26 mouse cellular contexts compared by ENCODE assay signal in genomic region chr19:54440713-54441112, GRCm38 (mm10).
DNase-seq lines count a peak whose midpoint lies in the region; ATAC-seq and TF ChIP-seq lines count a peak whose summit lies in the region.
"Had no signal": no experiment of that assay in that cellular context is flagged by ENCODE, and none has a peak within 500 bp of the region (broad histone marks: within the 10 kb centered on the region; RNA-seq: fewer than 3 reads in every experiment).

No protein-coding gene starts in this region.

- H3K9me3 ChIP-seq in midbrain, embryonic 14.5 days (ENCODE audit: control insufficient read depth, low read length): no peaks in the 10 kb centered on the region
- no peaks in the 10 kb centered on the region for H3K9me3 ChIP-seq in midbrain, postnatal 0 days (ENCODE audit: low read length)
- H3K9me3 ChIP-seq in neural tube, embryonic 13.5 days: no peaks in the 10 kb centered on the region
- H3K9me3 ChIP-seq in stomach, postnatal 0 days (ENCODE audit: control insufficient read depth, low read length): no peaks in the 10 kb centered on the region
- H3K9me3 ChIP-seq: embryonic facial prominence, embryonic 12.5 days; embryonic facial prominence, embryonic 15.5 days; heart, embryonic 12.5 days; heart, embryonic 15.5 days; hindbrain, embryonic 12.5 days had no signal

- no peak overlapping the region for H3K4me3 ChIP-seq in midbrain, embryonic 14.5 days (replicated peaks; ENCODE audit: low read depth, low read length)
- H3K4me3 ChIP-seq in midbrain, postnatal 0 days (ENCODE audit: low read depth, low read length): no peak overlapping the region
- no peak overlapping the region for H3K4me3 ChIP-seq in neural tube, embryonic 13.5 days
- no peak overlapping the region for H3K4me3 ChIP-seq in stomach, postnatal 0 days (ENCODE audit: low read depth, low read length)
- H3K4me3 ChIP-seq: embryonic facial prominence, embryonic 12.5 days; embryonic facial prominence, embryonic 15.5 days; gastrocnemius, adult 2 months; heart, embryonic 12.5 days; heart, embryonic 15.5 days; hindbrain, embryonic 12.5 days had no signal

- peak; percentile 23 for DNase-seq in heart, adult 11 months
- DNase-seq in heart, postnatal 4 days: no peak
- DNase-seq in midbrain, embryonic 14.5 days: peak; percentile 4
- DNase-seq in midbrain, postnatal 0 days (ENCODE audit: low spot score): no peak
- DNase-seq in stomach, postnatal 0 days (ENCODE audit: low spot score): peak; percentile 14
- no peak for DNase-seq in adipocyte (ENCODE audit: low spot score)
- DNase-seq: adrenal gland, postnatal 10 days; adrenal gland, postnatal 36 days; cerebellum, adult 2 months; cerebellum, adult 9-11 months; cerebellum, postnatal 25 days; forebrain, postnatal 0 days; gastrocnemius, adult 2 months; gastrocnemius, postnatal 14 days; heart, adult 18-20 months; heart, postnatal 10 days; heart, postnatal 36 days had no signal

- no peak overlapping the region for H3K27ac ChIP-seq in midbrain, embryonic 14.5 days (replicated peaks; ENCODE audit: low read depth, low read length)
- H3K27ac ChIP-seq in midbrain, postnatal 0 days (ENCODE audit: low read depth, low read length): no peak overlapping the region
- peak overlapping the region; percentile 15; the same call in 1 of the 2 replicates for H3K27ac ChIP-seq in neural tube, embryonic 13.5 days (replicated peaks)
- no peak overlapping the region for H3K27ac ChIP-seq in stomach, postnatal 0 days (replicated peaks)
- H3K27ac ChIP-seq: embryonic facial prominence, embryonic 12.5 days; embryonic facial prominence, embryonic 15.5 days; gastrocnemius, adult 2 months; heart, embryonic 15.5 days; hindbrain, embryonic 12.5 days had no signal

- ATAC-seq in midbrain, embryonic 14.5 days (ENCODE audit: low FRiP score, low TSS enrichment): no peak
- ATAC-seq in midbrain, postnatal 0 days (ENCODE audit: low FRiP score): no peak
- ATAC-seq in neural tube, embryonic 13.5 days (ENCODE audit: low read depth): peak; percentile 23; the same call in 1 of the 2 replicates
- ATAC-seq in stomach, postnatal 0 days (ENCODE audit: low FRiP score, low TSS enrichment): no peak
- ATAC-seq: activated CD4-positive, CD25-positive, alpha-beta regulatory T cell, adult 4 months; forebrain, embryonic 14.5 days; forebrain, postnatal 0 days; hindbrain, embryonic 16.5 days had no signal

- 77% methylated on average over 2 of the region's 2 CpGs for WGBS in midbrain, embryonic 14.5 days
- WGBS in midbrain, postnatal 0 days: 57% methylated on average over 2 of the region's 2 CpGs
- WGBS in neural tube, embryonic 13.5 days: 8% methylated on average over 2 of the region's 2 CpGs
- WGBS in stomach, postnatal 0 days: 27% methylated on average over 2 of the region's 2 CpGs

- no peak for TF ChIP-seq CTCF in midbrain, postnatal 0 days (IDR thresholded peaks at IDR 0.05)
- no peak for TF ChIP-seq CTCF in stomach, postnatal 0 days (IDR thresholded peaks at IDR 0.05; ENCODE audit: low read depth)

- no peaks in the 10 kb centered on the region for H3K27me3 ChIP-seq in midbrain, embryonic 14.5 days (ENCODE audit: control insufficient read depth, insufficient read depth, low read length)
- H3K27me3 ChIP-seq in midbrain, postnatal 0 days (ENCODE audit: insufficient read depth, low read length): no peaks in the 10 kb centered on the region
- no peaks in the 10 kb centered on the region for H3K27me3 ChIP-seq in neural tube, embryonic 13.5 days
- no peaks in the 10 kb centered on the region for H3K27me3 ChIP-seq in stomach, postnatal 0 days (ENCODE audit: control insufficient read depth, insufficient read depth, low read length)
- H3K27me3 ChIP-seq: embryonic facial prominence, embryonic 12.5 days; embryonic facial prominence, embryonic 15.5 days; heart, embryonic 12.5 days; heart, embryonic 15.5 days; hindbrain, embryonic 12.5 days had no signal

- no peaks in the 10 kb centered on the region for H3K4me1 ChIP-seq in midbrain, embryonic 14.5 days (ENCODE audit: control insufficient read depth, insufficient read depth, low read length)
- no peaks in the 10 kb centered on the region for H3K4me1 ChIP-seq in midbrain, postnatal 0 days (ENCODE audit: insufficient read depth, low read length)
- H3K4me1 ChIP-seq in neural tube, embryonic 13.5 days (replicated peaks): peaks cover 14% of the 10 kb centered on the region
- no peaks in the 10 kb centered on the region for H3K4me1 ChIP-seq in stomach, postnatal 0 days (replicated peaks; ENCODE audit: control insufficient read depth, insufficient read depth)
- H3K4me1 ChIP-seq: embryonic facial prominence, embryonic 12.5 days; embryonic facial prominence, embryonic 15.5 days; heart, embryonic 12.5 days; heart, embryonic 15.5 days had no signal

- TF ChIP-seq EP300 in stomach, postnatal 0 days (optimal IDR thresholded peaks at IDR 0.05): no peak

- no peak overlapping the region for H3K9ac ChIP-seq in midbrain, embryonic 14.5 days (replicated peaks; ENCODE audit: low read length)
- H3K9ac ChIP-seq in midbrain, postnatal 0 days (replicated peaks; ENCODE audit: low read length, poor library complexity, severe bottlenecking): no peak overlapping the region
- H3K9ac ChIP-seq in neural tube, embryonic 13.5 days: no peak overlapping the region
- no peak overlapping the region for H3K9ac ChIP-seq in stomach, postnatal 0 days (ENCODE audit: low read length)
- H3K9ac ChIP-seq: embryonic facial prominence, embryonic 12.5 days; embryonic facial prominence, embryonic 15.5 days; forebrain, postnatal 0 days; heart, embryonic 12.5 days; heart, embryonic 15.5 days; hindbrain, embryonic 12.5 days had no signal

- no peaks in the 10 kb centered on the region for H3K36me3 ChIP-seq in midbrain, embryonic 14.5 days (ENCODE audit: control insufficient read depth, insufficient read depth, low read length)
- H3K36me3 ChIP-seq in midbrain, postnatal 0 days (ENCODE audit: insufficient read depth, low read length): no peaks in the 10 kb centered on the region
- no peaks in the 10 kb centered on the region for H3K36me3 ChIP-seq in neural tube, embryonic 13.5 days
- no peaks in the 10 kb centered on the region for H3K36me3 ChIP-seq in stomach, postnatal 0 days (ENCODE audit: control insufficient read depth, insufficient read depth, low read length)
- H3K36me3 ChIP-seq: embryonic facial prominence, embryonic 12.5 days; embryonic facial prominence, embryonic 15.5 days; heart, embryonic 12.5 days; heart, embryonic 15.5 days; hindbrain, embryonic 12.5 days had no signal

- H3K4me2 ChIP-seq in midbrain, embryonic 14.5 days (ENCODE audit: low read length): no peak overlapping the region
- no peak overlapping the region for H3K4me2 ChIP-seq in midbrain, postnatal 0 days (ENCODE audit: low read depth, low read length, poor library complexity, severe bottlenecking)
- H3K4me2 ChIP-seq in neural tube, embryonic 13.5 days: no peak overlapping the region
- H3K4me2 ChIP-seq in stomach, postnatal 0 days (replicated peaks; ENCODE audit: low read depth): no peak overlapping the region
- H3K4me2 ChIP-seq: embryonic facial prominence, embryonic 12.5 days; embryonic facial prominence, embryonic 15.5 days; heart, embryonic 12.5 days; heart, embryonic 15.5 days; hindbrain, embryonic 12.5 days had no signal

Comparison
In these comparisons a context has a peak if more than half of its experiments do, and no peak if none do; other contexts are left out.
1. DNase-seq: peak in heart, adult 11 months (single experiment), midbrain, embryonic 14.5 days (single experiment) and stomach, postnatal 0 days (single experiment); none in heart, postnatal 4 days (single experiment), midbrain, postnatal 0 days (single experiment) and adipocyte (single experiment).